Mouse (Mus musculus) kidney, adult 2 months (tissue): ENCODE measurements at regions not wholly inside any gene's neighbourhood (a gene's known extent, or its start where the extent isn't known, plus 50 kb on each side); places are given as distances from the start of the nearest gene placed in this dataset.

Experiments
- CTCF ChIP-seq: fragments of 200-500 bp; conservative IDR thresholded peaks from 2 replicates; pipeline ENCODE4 v1.5.1; 2011; ENCODE audit warnings: low read depth, mild to moderate bottlenecking, control low read depth, low read length, moderate library complexity, mixed read lengths; ENCODE audit not compliant: insufficient read depth, insufficient read length
- POLR2A ChIP-seq: fragments of 200-500 bp; IDR thresholded peaks from one replicate; pipeline ENCODE4 v1.6.1; 2011; ENCODE audit warnings: low read depth, low read length, control low read depth

DNA sequence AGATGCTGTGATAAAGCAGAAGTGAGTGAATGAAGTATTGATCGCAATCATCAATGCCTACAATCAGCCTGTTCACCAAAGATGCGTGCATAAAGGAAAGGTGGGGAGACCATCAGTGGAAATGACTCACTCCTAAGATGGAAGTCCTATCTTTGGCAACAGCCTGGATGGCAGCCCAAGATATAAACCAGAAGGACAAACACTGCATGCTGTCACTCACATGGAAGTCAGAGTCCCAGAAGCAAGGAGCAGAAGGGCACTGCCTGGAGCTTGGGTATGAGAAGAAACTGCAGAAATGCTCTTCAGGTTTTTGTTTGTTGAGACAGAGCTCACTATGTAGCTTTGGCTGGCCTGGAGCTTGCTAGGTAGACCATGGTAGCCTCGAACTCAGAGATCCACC lies 92.7 kb upstream of the Frmd6 start:
- TF ChIP-seq POLR2A = no peak
- no peak for TF ChIP-seq CTCF
